Mouse (Mus musculus): ENCODE measurements around the gene G430095P16Rik.

The G430095P16Rik gene

DNA sequence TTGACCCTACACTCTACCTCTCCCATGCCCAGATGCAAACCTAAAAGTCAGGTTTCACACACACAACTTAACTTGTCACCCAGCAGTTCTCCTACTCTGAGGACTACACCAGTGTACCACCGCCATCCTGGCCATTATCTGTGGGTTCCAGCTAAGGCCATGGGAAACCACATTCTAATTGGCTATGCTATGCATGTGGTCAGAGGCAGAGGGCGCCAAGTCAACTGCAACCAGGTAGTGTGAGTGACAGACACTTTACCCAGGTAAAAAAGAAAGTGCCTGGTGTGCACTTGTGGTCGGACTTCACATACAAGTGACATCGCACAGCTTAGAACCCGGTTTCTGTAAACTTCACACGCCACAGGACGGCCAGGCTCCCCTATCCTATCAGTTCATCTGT is 36.3 kb downstream of the G430095P16Rik start:
- in situ Hi-C loops (cut with MboI; ENCODE audit: low pct_unique_long_range_greater_than_20kb in 1 of 2, low sequenced_read_pairs in 2 of 2, unreplicated experiment in 1 of 2), result no loop called here

DNA sequence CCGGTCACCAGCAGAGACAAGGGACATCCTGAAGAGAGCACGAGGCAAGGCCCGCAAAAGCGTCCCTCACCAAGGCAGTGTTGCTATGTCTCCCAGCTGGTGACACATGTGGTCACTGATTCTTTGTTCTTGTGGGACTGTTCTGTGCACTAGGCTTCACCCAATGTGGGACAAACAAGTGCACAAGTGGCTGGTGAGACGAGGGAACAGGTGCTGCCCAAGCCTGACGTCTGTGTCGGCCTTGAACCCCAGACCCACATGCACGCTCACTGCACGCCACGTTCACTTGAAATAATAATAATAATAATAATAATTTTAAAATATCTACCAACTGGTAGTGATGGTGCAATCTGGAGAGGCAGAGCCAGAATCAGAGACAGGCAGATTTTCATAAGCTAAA is 36.9 kb downstream of the G430095P16Rik start:
- in situ Hi-C loops (cut with MboI; ENCODE audit: low pct_unique_long_range_greater_than_20kb in 1 of 2, low sequenced_read_pairs in 2 of 2, unreplicated experiment in 1 of 2), result no loop called here

- in situ Hi-C loops (cut with MboI; ENCODE audit: low pct_unique_long_range_greater_than_20kb in 1 of 2, low sequenced_read_pairs in 2 of 2, unreplicated experiment in 1 of 2), result no loop called here
Observed at GRCm38 (mm10) chr8:84760405-84760805, 37.6 kb downstream of the G430095P16Rik start.

GRCm38 (mm10) chr8:84760901-84761300 is 38.1 kb downstream of the G430095P16Rik start:
- in situ Hi-C loops (cut with MboI; ENCODE audit: low pct_unique_long_range_greater_than_20kb in 1 of 2, low sequenced_read_pairs in 2 of 2, unreplicated experiment in 1 of 2), result no loop called here

GRCm38 (mm10) chr8:84764100-84764499 is 41.3 kb downstream of the G430095P16Rik start:
- in situ Hi-C loops (cut with MboI; ENCODE audit: low pct_unique_long_range_greater_than_20kb in 1 of 2, low sequenced_read_pairs in 2 of 2, unreplicated experiment in 1 of 2), result no loop called here

DNA sequence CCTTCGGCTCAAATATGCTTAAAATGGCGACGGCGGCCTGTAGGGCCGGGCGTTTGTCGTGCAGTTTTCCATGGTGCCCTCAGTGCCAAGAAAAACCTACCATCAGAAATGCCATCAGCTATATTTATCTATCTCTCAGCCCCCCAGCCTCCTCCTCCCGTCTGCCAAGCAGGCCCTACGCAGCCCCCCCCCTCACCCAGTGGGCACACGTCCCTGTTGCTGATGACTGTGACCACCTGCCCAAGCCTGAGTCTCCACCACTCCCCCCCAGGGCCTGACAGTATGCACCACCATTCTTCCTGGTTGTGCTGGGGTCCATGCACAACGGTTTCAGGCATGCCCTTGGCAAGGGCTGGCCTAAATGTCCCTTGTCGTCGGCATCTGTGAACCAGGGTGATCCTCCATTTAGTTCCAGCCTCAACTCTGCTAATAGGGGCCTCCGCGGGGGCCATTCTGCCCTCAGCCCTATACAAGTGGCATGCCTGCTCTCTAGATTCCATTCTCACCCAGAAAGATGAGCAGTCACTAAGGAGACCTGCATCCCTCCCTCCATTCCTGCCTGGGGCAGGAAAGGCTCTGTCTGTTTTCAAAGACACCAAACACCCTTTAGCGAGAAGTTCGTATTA is 42.2 kb downstream of the G430095P16Rik start:
- in situ Hi-C loops (cut with MboI; ENCODE audit: low pct_unique_long_range_greater_than_20kb in 1 of 2, low sequenced_read_pairs in 2 of 2, unreplicated experiment in 1 of 2), result no loop called here

DNA sequence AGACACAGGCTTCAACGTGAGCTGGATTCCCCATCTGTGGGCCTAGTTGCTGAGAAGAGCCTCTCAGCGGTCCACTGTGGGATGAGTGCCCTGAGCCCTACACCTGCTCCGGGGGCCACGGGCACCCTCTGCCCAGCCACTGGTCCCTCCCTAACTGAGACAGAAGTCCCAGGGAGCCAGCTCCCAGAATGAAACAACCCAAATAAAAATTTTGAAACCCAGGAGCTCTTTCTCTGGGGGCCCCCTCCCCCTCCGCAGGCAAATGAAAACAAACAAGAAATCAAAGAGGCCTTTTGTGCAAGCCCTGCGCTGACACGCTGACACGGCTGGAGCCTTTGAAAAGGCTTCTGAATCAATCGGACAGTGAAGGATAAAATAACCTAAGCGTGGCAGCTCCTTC is 42.8 kb downstream of the G430095P16Rik start:
- in situ Hi-C loops (cut with MboI; ENCODE audit: low pct_unique_long_range_greater_than_20kb in 1 of 2, low sequenced_read_pairs in 2 of 2, unreplicated experiment in 1 of 2), result no loop called here

- in situ Hi-C loops (cut with MboI; ENCODE audit: low pct_unique_long_range_greater_than_20kb in 1 of 2, low sequenced_read_pairs in 2 of 2, unreplicated experiment in 1 of 2), result no loop called here
Observed at GRCm38 (mm10) chr8:84766422-84766821, 43.6 kb downstream of the G430095P16Rik start.

- in situ Hi-C loops (cut with MboI; ENCODE audit: low pct_unique_long_range_greater_than_20kb in 1 of 2, low sequenced_read_pairs in 2 of 2, unreplicated experiment in 1 of 2), result no loop called here
Observed at GRCm38 (mm10) chr8:84767221-84767620, 44.4 kb downstream of the G430095P16Rik start.

DNA sequence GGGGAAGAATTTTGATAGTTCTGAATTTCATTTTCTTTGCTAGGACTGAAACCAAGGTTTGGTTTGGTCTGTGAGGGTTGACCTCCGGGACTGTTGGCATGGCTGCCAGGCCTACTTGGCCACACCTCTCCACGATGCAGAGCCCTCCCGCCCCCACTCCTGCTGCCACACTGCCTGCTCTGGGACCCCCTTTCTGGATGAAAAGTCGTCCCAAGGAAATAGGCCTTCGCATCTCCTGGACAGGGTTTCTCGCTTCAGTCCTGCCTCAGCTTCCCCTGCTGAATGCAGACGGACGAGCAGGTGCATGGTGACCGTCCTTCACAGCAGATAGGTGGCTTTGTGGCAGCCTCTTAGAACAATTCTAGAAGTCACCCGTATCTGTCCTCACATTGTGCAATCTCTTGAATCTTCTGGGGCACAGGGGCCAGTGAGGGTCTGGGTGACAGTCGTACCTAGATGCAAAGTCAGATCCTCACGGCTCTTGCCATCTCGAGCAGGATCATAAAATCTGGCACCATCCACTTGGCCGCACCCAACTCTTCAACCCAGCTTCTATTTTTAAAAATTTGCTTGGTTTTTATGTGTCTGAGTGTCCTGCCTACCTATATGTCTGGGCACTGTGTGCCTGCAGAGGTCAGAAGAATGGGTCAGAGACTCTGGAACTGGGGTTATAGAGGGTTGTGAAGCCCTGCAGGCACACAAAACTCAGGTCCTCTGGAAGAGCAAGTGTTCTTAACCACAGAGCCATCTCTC is 45.7 kb downstream of the G430095P16Rik start:
- in situ Hi-C loops (cut with MboI; ENCODE audit: low pct_unique_long_range_greater_than_20kb in 1 of 2, low sequenced_read_pairs in 2 of 2, unreplicated experiment in 1 of 2), result no loop called here

- in situ Hi-C loops (cut with MboI; ENCODE audit: low pct_unique_long_range_greater_than_20kb in 1 of 2, low sequenced_read_pairs in 2 of 2, unreplicated experiment in 1 of 2), result no loop called here
Observed at GRCm38 (mm10) chr8:84769324-84769723, 46.5 kb downstream of the G430095P16Rik start.

GRCm38 (mm10) chr8:84770100-84770953 is 47.5 kb downstream of the G430095P16Rik start:
- in situ Hi-C loops (cut with MboI; ENCODE audit: low pct_unique_long_range_greater_than_20kb in 1 of 2, low sequenced_read_pairs in 2 of 2, unreplicated experiment in 1 of 2), result no loop called here

- in situ Hi-C loops (cut with MboI; ENCODE audit: low pct_unique_long_range_greater_than_20kb in 1 of 2, low sequenced_read_pairs in 2 of 2, unreplicated experiment in 1 of 2), result no loop called here
Observed at GRCm38 (mm10) chr8:84771000-84771687, 48.3 kb downstream of the G430095P16Rik start.

DNA sequence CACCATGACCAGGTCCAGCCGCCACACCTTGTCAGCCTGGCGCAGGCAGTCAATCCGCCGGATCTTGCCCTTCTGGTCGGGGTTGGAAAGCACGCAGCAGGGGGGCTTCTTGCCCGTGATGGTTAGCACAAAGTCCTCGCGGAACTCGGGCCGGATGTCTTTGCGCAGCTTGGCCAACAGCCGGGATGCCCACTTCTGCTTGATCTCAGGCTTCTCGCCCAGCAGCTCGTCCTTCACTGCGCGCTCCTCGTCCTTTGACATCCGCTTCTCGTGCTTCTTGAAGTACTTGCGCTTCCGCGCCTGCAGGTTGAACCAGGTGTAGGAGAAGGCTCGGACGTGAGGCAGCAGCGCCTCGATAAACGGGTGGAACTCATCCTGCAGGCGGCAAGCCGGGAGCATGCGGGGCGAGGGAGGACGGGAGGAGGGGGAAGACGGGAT is 49.2 kb downstream of the G430095P16Rik start:
- in situ Hi-C loops (cut with MboI; ENCODE audit: low pct_unique_long_range_greater_than_20kb in 1 of 2, low sequenced_read_pairs in 2 of 2, unreplicated experiment in 1 of 2), result no loop called here

DNA sequence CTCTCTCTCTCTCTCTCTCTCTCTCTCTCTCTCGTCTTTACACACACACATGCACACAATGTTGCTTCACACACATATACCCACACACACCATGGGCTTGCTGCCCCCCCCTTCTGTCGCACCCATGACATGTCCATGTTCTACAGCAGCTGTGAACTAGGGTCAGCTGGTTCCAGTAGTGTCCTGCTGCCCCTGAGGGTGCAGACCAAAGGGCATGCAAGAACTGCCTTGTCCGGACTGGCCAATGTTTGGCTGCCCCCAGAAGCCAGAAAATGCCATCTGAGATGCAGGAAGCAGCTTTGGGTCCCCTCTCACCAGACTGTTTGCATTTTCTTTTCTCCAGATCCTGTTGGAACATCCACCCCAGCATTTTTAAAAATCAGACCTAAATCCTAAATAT is 49.8 kb downstream of the G430095P16Rik start:
- in situ Hi-C loops (cut with MboI; ENCODE audit: low pct_unique_long_range_greater_than_20kb in 1 of 2, low sequenced_read_pairs in 2 of 2, unreplicated experiment in 1 of 2), result no loop called here

GRCm38 (mm10) chr8:84773304-84773703 is 50.5 kb downstream of the G430095P16Rik start:
- in situ Hi-C loops (cut with MboI; ENCODE audit: low pct_unique_long_range_greater_than_20kb in 1 of 2, low sequenced_read_pairs in 2 of 2, unreplicated experiment in 1 of 2), result no loop called here

DNA sequence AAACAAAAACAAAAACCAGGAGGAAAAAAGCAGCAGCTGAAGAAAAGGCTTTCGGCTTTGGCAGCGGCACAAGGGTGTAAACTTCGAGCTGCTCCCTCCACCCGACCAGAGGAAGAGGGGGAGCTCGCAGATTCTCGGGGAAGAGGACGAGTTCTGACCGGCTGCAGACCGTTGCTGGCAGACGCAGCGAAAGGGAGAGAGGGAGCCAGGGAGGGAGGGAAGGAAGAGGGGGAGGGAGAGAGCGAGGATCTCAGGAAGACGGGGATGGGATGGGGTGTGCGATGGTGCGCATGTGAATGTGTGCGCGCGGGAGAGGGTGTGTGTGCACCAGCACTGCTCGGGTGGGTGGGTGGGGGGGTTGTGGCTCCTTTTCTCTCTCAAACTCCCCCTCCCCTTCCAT is 51.0 kb downstream of the G430095P16Rik start:
- in situ Hi-C loops (cut with MboI; ENCODE audit: low pct_unique_long_range_greater_than_20kb in 1 of 2, low sequenced_read_pairs in 2 of 2, unreplicated experiment in 1 of 2), result no loop called here

DNA sequence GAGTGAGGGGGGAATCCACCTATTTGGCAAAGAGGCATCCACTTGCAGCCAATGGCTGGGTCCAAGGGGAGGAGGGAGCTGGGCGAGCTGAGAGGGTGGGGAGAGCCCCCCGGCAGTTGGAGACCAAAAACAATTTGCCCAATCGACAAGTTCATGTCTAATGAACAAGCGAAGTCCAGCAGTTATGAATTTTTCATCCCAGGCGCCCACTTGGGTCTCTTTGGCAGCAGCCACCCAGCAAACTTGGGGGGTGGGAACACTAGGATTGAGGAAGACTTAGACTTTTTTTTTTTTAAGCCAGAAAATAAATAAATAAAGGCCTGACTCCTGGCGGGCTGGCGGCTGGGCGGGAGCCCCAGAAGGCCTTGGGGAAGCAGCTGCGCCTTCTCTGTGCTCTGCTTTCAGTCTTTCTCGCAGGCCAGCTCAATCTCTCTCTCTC is 51.7 kb downstream of the G430095P16Rik start:
- in situ Hi-C loops (cut with MboI; ENCODE audit: low pct_unique_long_range_greater_than_20kb in 1 of 2, low sequenced_read_pairs in 2 of 2, unreplicated experiment in 1 of 2), result no loop called here
